Mouse (Mus musculus) lung, embryonic 15.5 days (tissue): ENCODE data around the gene Clec9a. TPM values are rescaled to one million over a fixed set of nuclear protein-coding genes. Genes with fewer than 3 reads are reported as not detected.
A peak's percentile ranks its signal among the peaks of the same experiment; 100 is the strongest.

Source experiments
- ATAC-seq: fragments of 200-750 bp; cut with Nextera tagmentation; 2 replicates; pipeline ENCODE4 v1.8.0; 2017; ENCODE audit warnings: moderate number of reproducible peaks, borderline replicate concordance; ENCODE audit not compliant: low FRiP score, low TSS enrichment; ENCODE audit errors: extremely low read depth
- H3K27ac ChIP-seq: fragments of 300-500 bp; sonication (generic); 2 replicates; pipeline ENCODE4 v1.5.1; 2015; ENCODE audit warnings: moderate library complexity, mild to moderate bottlenecking, inconsistent platforms
- H3K27me3 ChIP-seq: fragments of 300-500 bp; sonication (generic); 2 replicates; pipeline ENCODE4 v1.6.1; 2015; ENCODE audit warnings: inconsistent platforms
- H3K36me3 ChIP-seq: fragments of 300-500 bp; sonication (generic); 2 replicates; pipeline ENCODE4 v1.6.1; 2015; ENCODE audit warnings: inconsistent platforms
- H3K4me1 ChIP-seq: fragments of 300-500 bp; sonication (generic); 2 replicates; pipeline ENCODE4 v1.6.1; 2015; ENCODE audit warnings: inconsistent platforms
- H3K4me2 ChIP-seq: fragments of 300-500 bp; sonication (generic); 2 replicates; pipeline ENCODE4 v1.6.1; 2015; ENCODE audit warnings: inconsistent platforms, mild to moderate bottlenecking, moderate library complexity
- H3K4me3 ChIP-seq: fragments of 300-500 bp; sonication (generic); 2 replicates; pipeline ENCODE4 v1.5.1; 2015; ENCODE audit warnings: mild to moderate bottlenecking, inconsistent platforms
- H3K9ac ChIP-seq: fragments of 300-500 bp; sonication (generic); 2 replicates; pipeline ENCODE4 v1.6.1; 2015; ENCODE audit warnings: inconsistent platforms
- H3K9me3 ChIP-seq: fragments of 300-500 bp; sonication (generic); 2 replicates; pipeline ENCODE4 v1.6.1; 2016; ENCODE audit warnings: inconsistent platforms
- WGBS: fragments of 180-500 bp; shearing (Covaris S2); methylation state at CpG from one replicate; pipeline ENCODE4 v1.1.7; 2015; 5-methylcytosine and 5-hydroxymethylcytosine counted together
- polyA plus RNA-seq: library from polyadenylated mRNA; unstranded; fragments of >200 nt; fragmentation: Nextera tagmentation; extraction: Ambion mirVana; gene quantifications from 2 replicates; pipeline ENCODE4 v1.2.1, GENCODE M21; 2015

The Clec9a gene
- polyA plus RNA-seq, 1 experiment from 2014 or later, result 0.95 TPM

DNA sequence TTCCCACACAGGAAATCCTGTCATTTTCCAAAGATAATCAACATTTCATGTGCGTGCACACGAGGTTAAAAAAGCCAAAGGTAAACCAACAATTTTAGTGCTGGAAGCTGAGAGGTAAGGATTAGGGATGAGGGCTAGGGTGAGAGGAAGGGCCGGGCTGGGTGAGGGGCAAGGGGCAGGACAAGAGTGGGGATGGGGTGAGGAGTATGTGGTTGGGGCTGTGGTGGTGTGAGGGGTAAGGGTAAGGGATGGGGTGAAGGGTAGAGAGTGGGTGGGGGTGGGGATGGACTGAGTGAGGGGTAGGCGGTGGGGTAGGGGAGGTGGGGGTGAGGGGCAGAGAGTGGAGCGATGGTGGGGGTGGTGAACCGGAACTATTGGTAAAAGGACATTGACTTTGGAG lies 14.9 kb upstream of the Clec9a start:
- no peaks in the 10 kb centered on the region for H3K4me1 ChIP-seq
- WGBS, result 57% methylated on average over 6 of the region's 6 CpGs
- H3K27ac ChIP-seq, result no peak overlapping the region
- no peak overlapping the region for H3K4me3 ChIP-seq
- H3K27me3 ChIP-seq, result no peaks in the 10 kb centered on the region
- no peak overlapping the region for H3K9ac ChIP-seq
- H3K36me3 ChIP-seq, result no peaks in the 10 kb centered on the region
- H3K9me3 ChIP-seq, result no peaks in the 10 kb centered on the region
- ATAC-seq, result no peak
- no peak overlapping the region for H3K4me2 ChIP-seq

DNA sequence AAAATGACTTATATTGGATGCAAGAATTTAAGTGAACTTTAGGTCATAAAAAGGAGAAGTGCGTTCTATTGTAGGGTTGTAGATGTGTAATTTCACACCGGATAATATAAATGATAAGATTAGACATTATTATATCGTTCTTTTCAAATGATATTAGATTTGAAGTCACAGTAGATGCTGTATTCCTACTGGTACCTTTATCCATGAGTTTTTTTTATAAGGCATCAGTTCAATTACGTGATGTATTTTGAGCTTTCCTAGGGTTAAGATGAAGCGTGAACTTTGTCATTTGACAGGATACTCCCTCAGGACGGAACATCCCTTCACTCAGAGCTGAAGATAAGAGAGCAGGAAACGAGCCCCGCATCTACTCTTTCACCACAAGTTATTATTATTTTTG lies 11.7 kb upstream of the Clec9a start, which contains the start of gene Clec1b:
Gene Clec1b, plus strand, starts transcription at position 301 of the 400 bp plus-strand sequence.
- Histone ChIP-seq H3K36me3 (no peaks in the 10 kb centered on the region), H3K4me1 (peaks cover 4% of the 10 kb centered on the region; the same call in 1 of the 2 replicates), H3K9ac (no peak within 1 kb of the TSS), H3K9me3 (no peaks in the 10 kb centered on the region), H3K27ac (no peak within 1 kb of the TSS), H3K27me3 (no peaks in the 10 kb centered on the region), H3K4me3 (no peak within 1 kb of the TSS), H3K4me2 (no peak within 1 kb of the TSS)
- no peak for ATAC-seq
- WGBS, result 71% methylated on average over 8 of the region's 8 CpGs

DNA sequence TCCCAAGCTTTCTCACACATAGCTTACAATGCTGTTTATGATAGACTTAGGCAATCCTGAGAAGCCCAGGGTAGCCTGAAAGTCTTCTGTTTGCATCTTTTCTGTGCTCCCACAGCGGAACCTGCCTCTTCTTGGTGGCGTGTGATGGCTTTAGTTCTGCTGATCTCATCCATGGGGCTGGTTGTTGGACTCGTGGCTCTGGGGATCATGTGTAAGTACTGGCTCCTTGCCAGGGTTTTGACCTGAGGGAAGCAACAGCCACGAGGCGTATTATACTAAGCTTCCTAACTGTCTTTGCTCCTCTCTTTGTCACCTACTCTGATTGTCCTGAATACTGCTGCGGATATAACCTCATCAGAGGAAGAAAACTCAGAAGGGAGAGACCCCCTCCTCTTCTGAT lies 8.7 kb upstream of the Clec9a start:
- Histone ChIP-seq H3K27ac (no peak overlapping the region), H3K4me3 (no peak overlapping the region), H3K9ac (no peak overlapping the region), H3K36me3 (no peaks in the 10 kb centered on the region), H3K4me1 (peaks cover 4% of the 10 kb centered on the region; the same call in 1 of the 2 replicates), H3K4me2 (no peak overlapping the region), H3K27me3 (no peaks in the 10 kb centered on the region), H3K9me3 (no peaks in the 10 kb centered on the region)
- WGBS, result 40% methylated on average over 6 of the region's 6 CpGs
- peak; percentile 39; the same call in 1 of the 2 replicates for ATAC-seq

DNA sequence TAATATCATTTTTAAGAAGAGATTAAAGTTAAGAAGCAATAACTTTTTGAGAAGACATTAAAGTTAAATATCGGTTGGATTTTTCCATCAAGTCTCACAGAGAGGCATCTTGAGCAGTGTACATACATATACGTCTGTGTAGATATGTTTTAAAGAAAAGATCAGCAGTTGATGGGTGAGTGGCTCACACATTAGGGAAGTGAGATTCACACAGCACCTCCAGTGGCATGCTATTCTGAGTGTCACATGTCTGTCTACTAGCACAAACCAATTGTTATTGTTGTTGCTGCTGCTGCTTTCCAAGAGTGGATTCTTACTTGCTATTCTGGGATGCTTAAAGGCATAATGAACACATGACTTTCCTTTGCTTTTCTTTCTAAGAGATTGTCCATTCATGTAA lies 6.3 kb upstream of the Clec9a start:
- WGBS, result 85% methylated on average over 2 of the region's 2 CpGs
- Histone ChIP-seq H3K4me1 (peaks cover 4% of the 10 kb centered on the region; the same call in 1 of the 2 replicates), H3K9ac (no peak overlapping the region), H3K27ac (no peak overlapping the region), H3K4me3 (no peak overlapping the region), H3K36me3 (no peaks in the 10 kb centered on the region), H3K4me2 (no peak overlapping the region), H3K9me3 (no peaks in the 10 kb centered on the region), H3K27me3 (no peaks in the 10 kb centered on the region)
- no peak for ATAC-seq

DNA sequence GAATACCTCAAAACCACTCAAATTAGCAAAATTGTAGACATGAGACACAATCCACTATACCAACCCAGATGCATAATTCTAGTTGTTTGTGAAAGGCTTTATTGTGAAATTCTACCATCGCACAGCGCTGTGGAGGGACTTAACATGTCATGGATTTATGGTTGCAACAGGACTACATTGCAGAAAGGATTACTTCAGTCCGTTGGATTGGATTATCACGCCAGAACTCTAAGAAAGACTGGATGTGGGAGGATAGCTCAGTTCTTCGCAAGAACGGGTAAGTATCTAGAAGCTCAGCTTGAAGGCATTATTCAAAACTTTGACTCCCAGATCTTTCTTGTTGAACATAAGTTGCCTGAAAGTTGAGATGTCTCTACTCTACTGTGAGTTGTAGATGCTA lies 5.3 kb upstream of the Clec9a start:
- Histone ChIP-seq H3K9ac (no peak overlapping the region), H3K27ac (no peak overlapping the region), H3K36me3 (no peaks in the 10 kb centered on the region), H3K4me1 (peaks cover 4% of the 10 kb centered on the region; the same call in 1 of the 2 replicates), H3K9me3 (no peaks in the 10 kb centered on the region), H3K4me2 (no peak overlapping the region), H3K4me3 (no peak overlapping the region), H3K27me3 (no peaks in the 10 kb centered on the region)
- WGBS, result 85% methylated on average over 6 of the region's 6 CpGs
- ATAC-seq, result no peak

DNA sequence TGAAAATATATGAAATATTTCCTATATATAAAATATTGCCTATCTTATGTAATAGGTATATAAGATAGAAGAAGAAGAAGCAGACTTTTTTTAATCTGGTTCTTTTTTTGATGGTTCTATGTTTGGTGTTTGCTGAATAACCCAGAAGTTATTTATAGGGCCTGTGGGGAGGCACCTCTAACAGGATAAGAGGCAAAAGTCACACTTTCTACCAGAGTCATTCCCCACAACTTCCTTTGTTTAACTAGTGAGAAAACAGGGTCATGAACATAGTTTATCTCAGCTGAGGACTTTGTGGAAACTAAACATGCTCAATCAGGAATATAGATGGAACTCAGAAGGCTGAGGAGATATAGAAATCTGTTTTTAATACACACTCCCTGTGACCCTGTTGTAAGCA lies 2.7 kb upstream of the Clec9a start:
- Histone ChIP-seq H3K9ac (no peak overlapping the region), H3K4me3 (no peak overlapping the region), H3K27me3 (no peaks in the 10 kb centered on the region), H3K9me3 (no peaks in the 10 kb centered on the region), H3K36me3 (no peaks in the 10 kb centered on the region), H3K4me1 (no peaks in the 10 kb centered on the region), H3K4me2 (no peak overlapping the region), H3K27ac (no peak overlapping the region)
- ATAC-seq, result no peak

DNA sequence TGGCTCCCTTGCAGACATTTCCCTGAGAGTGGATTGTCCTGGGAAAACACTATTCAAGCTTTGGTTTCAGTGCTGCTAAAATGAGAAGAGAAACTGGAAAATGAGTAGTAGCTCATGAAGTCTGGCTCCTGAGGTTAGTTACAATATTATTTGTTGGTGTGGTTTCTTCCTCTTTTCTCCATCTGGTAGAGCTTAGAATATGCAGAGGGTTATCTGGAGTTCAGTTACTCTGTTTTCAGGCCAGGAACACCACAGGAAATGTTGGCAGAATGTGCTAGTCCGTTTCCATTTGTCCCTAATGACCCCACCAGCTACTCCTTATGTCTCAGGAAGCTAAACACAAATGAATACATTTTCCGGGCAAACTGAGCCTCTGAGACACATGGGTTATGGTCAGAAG lies 1.3 kb upstream of the Clec9a start:
- Histone ChIP-seq H3K4me2 (no peak overlapping the region), H3K4me3 (no peak overlapping the region), H3K36me3 (no peaks in the 10 kb centered on the region), H3K9ac (no peak overlapping the region), H3K9me3 (no peaks in the 10 kb centered on the region), H3K27me3 (no peaks in the 10 kb centered on the region), H3K27ac (0 out of 2 replicates have a peak overlapping the region, but pooled peaks have one; percentile 9), H3K4me1 (no peaks in the 10 kb centered on the region)
- 23% methylated on average over 2 of the region's 2 CpGs for WGBS
- no peak for ATAC-seq

DNA sequence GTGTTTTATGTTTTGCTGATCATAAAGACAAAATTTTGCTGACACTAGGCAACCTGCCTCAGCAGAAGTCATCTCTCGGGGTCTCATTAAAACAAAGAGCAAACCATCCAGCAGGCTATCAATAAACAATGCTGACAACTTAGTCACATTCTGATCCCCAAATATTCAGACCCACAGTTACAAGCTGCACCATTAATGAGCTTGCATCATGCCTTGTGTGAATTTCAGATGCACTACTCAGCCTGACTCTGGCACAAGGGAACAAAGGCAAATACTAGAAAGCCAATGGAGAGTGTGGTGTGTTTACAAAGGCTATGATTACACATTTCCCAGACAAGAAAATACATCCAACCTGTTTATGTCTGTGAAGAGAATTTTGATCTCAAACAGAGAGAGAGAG lies 5.5 kb downstream of the Clec9a start:
- no peak overlapping the region for H3K4me2 ChIP-seq
- no peak overlapping the region for H3K27ac ChIP-seq
- H3K36me3 ChIP-seq, result no peaks in the 10 kb centered on the region
- no peak overlapping the region for H3K9ac ChIP-seq
- H3K4me1 ChIP-seq, result no peaks in the 10 kb centered on the region
- no peak for ATAC-seq
- H3K4me3 ChIP-seq, result no peak overlapping the region
- H3K9me3 ChIP-seq, result no peaks in the 10 kb centered on the region
- H3K27me3 ChIP-seq, result no peaks in the 10 kb centered on the region
- 54% methylated on average over 1 of the region's 1 CpGs for WGBS

DNA sequence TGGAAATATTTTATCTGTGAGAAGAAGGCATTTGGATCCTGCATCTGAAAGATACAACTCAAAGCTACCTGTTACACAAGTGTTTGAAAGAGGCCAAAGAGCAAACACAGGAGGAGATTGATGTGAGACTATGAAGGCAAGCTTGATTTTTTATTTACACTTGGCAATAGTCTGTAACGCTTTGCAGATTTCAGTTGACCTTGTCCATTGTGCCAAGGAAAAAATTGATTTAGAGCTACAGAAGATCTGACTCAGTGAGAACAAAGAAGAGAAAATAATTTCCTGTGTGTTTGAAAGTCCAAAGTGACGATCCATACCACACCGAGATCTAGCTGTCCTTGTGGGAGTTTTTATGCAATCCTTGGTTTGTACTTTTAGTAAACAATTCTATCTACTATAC lies 13.6 kb downstream of the Clec9a start:
- no peaks in the 10 kb centered on the region for H3K36me3 ChIP-seq
- no peak overlapping the region for H3K27ac ChIP-seq
- H3K27me3 ChIP-seq, result no peaks in the 10 kb centered on the region
- no peak for ATAC-seq
- H3K4me2 ChIP-seq, result no peak overlapping the region
- H3K4me1 ChIP-seq, result peaks cover 18% of the 10 kb centered on the region
- WGBS, result 49% methylated on average over 3 of the region's 3 CpGs
- H3K4me3 ChIP-seq, result no peak overlapping the region
- H3K9ac ChIP-seq, result no peak overlapping the region
- H3K9me3 ChIP-seq, result no peaks in the 10 kb centered on the region

DNA sequence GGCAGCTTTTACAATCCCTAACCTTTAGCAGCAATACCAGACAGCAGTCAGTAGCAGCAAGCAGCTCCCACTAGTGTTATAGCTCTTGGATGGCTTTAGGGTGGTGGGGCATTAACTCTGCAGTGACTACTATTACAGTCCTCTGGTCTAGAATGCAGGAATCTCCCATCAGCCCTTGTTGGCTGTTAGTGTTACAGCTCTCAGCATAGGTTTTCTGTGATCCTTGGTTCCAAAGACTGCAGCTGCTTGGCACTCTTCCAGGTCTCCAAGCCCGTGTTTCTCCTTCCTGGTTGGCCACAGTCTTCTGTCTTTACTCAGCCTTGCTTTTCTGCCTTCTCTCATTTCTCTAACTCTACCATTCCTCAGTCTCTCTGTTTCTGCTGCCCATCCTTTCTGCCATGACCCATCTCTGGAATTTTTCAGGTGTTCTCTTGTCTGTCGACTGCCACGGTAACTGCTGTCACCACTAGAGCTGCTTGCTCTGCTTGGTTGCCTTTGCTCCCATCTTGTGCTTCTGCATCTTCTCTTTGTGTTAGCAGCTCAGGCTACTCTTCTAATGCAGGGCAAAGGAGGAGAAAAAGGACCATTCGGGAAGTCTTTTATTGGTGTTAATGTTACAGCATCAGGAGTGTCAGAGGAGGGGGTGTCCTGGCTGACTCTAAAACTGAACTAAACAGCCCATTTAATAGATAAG lies 14.5 kb downstream of the Clec9a start:
- H3K4me2 ChIP-seq, result no peak overlapping the region
- peak; percentile 84 for ATAC-seq
- WGBS, result 49% methylated on average over 4 of the region's 4 CpGs

DNA sequence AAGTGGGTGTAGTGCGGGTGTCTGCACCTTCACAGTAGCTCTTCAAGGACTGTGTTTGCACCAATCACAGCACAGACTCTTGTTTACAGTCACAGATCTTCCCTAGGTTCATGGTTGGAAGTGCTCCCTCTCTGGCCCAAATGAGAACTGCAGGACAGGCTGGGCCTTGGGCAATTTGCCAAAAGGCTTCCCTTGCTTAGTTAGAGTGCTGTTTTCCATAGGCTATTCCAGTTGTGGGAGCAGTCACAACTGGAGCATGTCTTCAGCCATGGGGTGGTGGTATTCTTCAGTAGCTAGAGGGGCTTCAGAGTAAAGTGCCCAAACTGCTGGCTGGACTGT lies 15.0 kb downstream of the Clec9a start:
- H3K36me3 ChIP-seq, result no peaks in the 10 kb centered on the region
- no peaks in the 10 kb centered on the region for H3K9me3 ChIP-seq
- ATAC-seq, result peak; percentile 77
- no peak overlapping the region for H3K4me2 ChIP-seq
- no peaks in the 10 kb centered on the region for H3K27me3 ChIP-seq
- H3K4me1 ChIP-seq, result peaks cover 18% of the 10 kb centered on the region
- H3K27ac ChIP-seq, result peak overlapping the region; percentile 65
- H3K4me3 ChIP-seq, result no peak overlapping the region
- no peak overlapping the region for H3K9ac ChIP-seq
- WGBS, result 7% methylated on average over 1 of the region's 1 CpGs

More for the DNA sequence above, 14.5 kb downstream of the Clec9a start:
- H3K9me3 ChIP-seq, result no peaks in the 10 kb centered on the region
- H3K4me1 ChIP-seq, result peaks cover 18% of the 10 kb centered on the region
- H3K27me3 ChIP-seq, result no peaks in the 10 kb centered on the region
- no peak overlapping the region for H3K4me3 ChIP-seq
- H3K27ac ChIP-seq, result peak overlapping the region; percentile 65
- H3K9ac ChIP-seq, result no peak overlapping the region
- H3K36me3 ChIP-seq, result no peaks in the 10 kb centered on the region

DNA sequence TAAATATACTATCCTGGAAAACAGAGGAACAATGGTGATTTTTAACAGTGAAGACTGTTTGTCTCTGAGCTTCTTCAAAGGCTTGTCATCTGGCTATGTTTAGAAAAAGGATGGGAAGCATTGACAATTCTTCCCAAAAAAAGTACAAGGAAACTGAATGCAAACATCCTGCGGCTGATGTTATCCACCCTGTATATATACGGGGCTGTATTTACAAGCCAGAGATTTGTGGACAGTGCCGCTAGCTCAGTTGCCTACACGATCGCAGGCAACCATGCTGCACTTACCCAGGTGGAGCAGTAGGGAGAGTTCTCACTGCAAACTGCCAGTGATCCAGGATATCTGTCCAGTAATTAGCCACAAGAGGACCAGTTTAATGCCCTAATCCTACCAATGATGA lies 16.6 kb downstream of the Clec9a start:
- ATAC-seq, result 0 out of 2 replicates have a peak, but pooled peaks have one; percentile 37

More for the DNA sequence above, 16.6 kb downstream of the Clec9a start:
- no peak overlapping the region for H3K9ac ChIP-seq
- H3K36me3 ChIP-seq, result no peaks in the 10 kb centered on the region
- no peaks in the 10 kb centered on the region for H3K9me3 ChIP-seq
- no peak overlapping the region for H3K4me2 ChIP-seq
- peaks cover 18% of the 10 kb centered on the region for H3K4me1 ChIP-seq
- H3K4me3 ChIP-seq, result no peak overlapping the region
- peak overlapping the region; percentile 53; the same call in 1 of the 2 replicates for H3K27ac ChIP-seq
- 29% methylated on average over 5 of the region's 5 CpGs for WGBS
- H3K27me3 ChIP-seq, result no peaks in the 10 kb centered on the region
